Mouse (Mus musculus) embryonic facial prominence, embryonic 10.5 days (tissue): ENCODE measurements around the gene H1f0. TPM values are rescaled to one million over a fixed set of nuclear protein-coding genes. Genes with fewer than 3 reads are reported as not detected.
"Not testable (repeated sequence)": the region's sequence is repeated elsewhere in the genome, so short reads cannot be mapped to it uniquely, and the experiment has no call there.

Experiments
- DNase-seq: peaks from one replicate; pipeline ENCODE4 v3.0.0-alpha.2; 2017; ENCODE audit warnings: low spot score
- H3K27ac ChIP-seq: fragments of 300-500 bp; sonication (generic); replicated peaks from 2 replicates; pipeline ENCODE4 v1.5.1; 2016; ENCODE audit warnings: mild to moderate bottlenecking
- H3K27me3 ChIP-seq: fragments of 300-500 bp; sonication (generic); replicated peaks from 2 replicates; pipeline ENCODE4 v1.6.1; 2016; ENCODE audit warnings: low read depth, mild to moderate bottlenecking; ENCODE audit not compliant: poor library complexity, severe bottlenecking
- H3K36me3 ChIP-seq: fragments of 300-500 bp; sonication (generic); replicated peaks from 2 replicates; pipeline ENCODE4 v1.6.1; 2016; ENCODE audit warnings: mild to moderate bottlenecking, moderate library complexity
- H3K4me1 ChIP-seq: fragments of 300-500 bp; sonication (generic); 2 replicates; pipeline ENCODE4 v1.6.1; 2016
- H3K4me3 ChIP-seq: fragments of 300-500 bp; sonication (generic); 2 replicates; pipeline ENCODE4 v1.5.1; 2016; ENCODE audit warnings: mild to moderate bottlenecking, moderate library complexity
- H3K9me3 ChIP-seq: fragments of 300-500 bp; sonication (generic); 2 replicates; pipeline ENCODE4 v1.6.1; 2016; ENCODE audit warnings: mild to moderate bottlenecking
- WGBS: fragments of 180-500 bp; shearing (Covaris S2); methylation state at CpG from one replicate; pipeline ENCODE4 v1.1.7; 2016; 5-methylcytosine and 5-hydroxymethylcytosine counted together
- polyA plus RNA-seq: library from polyadenylated mRNA; unstranded; fragments of >200 nt; fragmentation: Nextera tagmentation; extraction: Ambion mirVana; gene quantifications from 2 replicates; pipeline ENCODE4 v1.2.1, GENCODE M21; 2016

The H1f0 gene
- polyA plus RNA-seq, 1 experiment from 2014 or later: 392 TPM

GRCm38 (mm10) chr15:78992235-78992634 is 36.0 kb upstream of the H1f0 start:
- Histone ChIP-seq H3K4me3 (no peak overlapping the region), H3K4me1 (peaks cover 10% of the 10 kb centered on the region), H3K27ac (no peak overlapping the region), H3K27me3 (no peaks in the 10 kb centered on the region), H3K36me3 (peaks cover 98% of the 10 kb centered on the region), H3K9me3 (no peaks in the 10 kb centered on the region)
- no peak for DNase-seq
- 93% methylated on average over 7 of the region's 7 CpGs for WGBS

DNA sequence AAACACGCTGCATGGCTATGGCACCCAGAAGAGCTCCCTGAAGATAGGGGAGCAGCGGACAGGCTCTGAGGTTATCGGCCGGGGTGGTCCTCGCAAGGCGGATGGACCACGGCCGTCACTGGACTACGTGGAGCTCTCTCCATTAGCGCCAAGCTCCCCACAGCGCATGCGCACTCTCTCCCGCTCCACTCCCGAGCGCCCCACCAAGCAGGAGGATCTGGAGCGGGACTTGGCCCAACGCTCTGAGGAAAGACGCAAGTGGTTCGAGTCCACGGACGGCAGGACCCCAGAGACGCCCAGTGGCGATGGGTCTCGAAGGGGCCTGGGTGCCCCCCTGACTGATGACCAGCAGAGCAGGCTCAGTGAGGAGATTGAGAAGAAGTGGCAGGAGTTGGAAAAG is 35.3 kb upstream of the H1f0 start:
- DNase-seq: no peak
- Histone ChIP-seq H3K27me3 (no peaks in the 10 kb centered on the region), H3K4me1 (peaks cover 9% of the 10 kb centered on the region), H3K4me3 (no peak overlapping the region), H3K27ac (no peak overlapping the region), H3K36me3 (peaks cover 100% of the 10 kb centered on the region), H3K9me3 (no peaks in the 10 kb centered on the region)
- WGBS: 95% methylated on average over 24 of the region's 24 CpGs

DNA sequence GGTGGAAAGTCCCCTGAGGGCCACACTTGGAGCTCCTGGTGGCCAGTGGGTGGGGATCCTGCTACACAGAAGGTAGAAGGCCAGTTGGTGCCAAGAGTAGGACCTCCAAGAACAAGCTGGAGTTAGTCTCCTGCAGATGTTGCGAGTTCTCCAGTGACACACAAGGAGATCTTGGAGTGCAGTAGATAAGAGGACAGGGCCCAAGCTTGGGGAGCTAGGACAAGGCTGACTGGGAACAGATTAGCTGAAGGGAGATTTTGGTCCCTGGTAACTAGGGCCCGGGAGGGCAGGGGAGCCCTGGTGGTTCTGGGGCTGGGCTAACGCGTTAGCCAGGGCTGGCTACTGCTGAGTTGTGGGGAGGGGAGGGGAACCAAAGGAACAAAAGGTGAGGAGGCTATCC is 32.3 kb upstream of the H1f0 start:
- DNase-seq: no peak
- Histone ChIP-seq H3K27me3 (no peaks in the 10 kb centered on the region), H3K36me3 (peaks cover 99% of the 10 kb centered on the region), H3K9me3 (no peaks in the 10 kb centered on the region), H3K4me3 (no peak overlapping the region), H3K27ac (no peak overlapping the region), H3K4me1 (peaks cover 24% of the 10 kb centered on the region)
- WGBS: 93% methylated on average over 4 of the region's 4 CpGs

DNA sequence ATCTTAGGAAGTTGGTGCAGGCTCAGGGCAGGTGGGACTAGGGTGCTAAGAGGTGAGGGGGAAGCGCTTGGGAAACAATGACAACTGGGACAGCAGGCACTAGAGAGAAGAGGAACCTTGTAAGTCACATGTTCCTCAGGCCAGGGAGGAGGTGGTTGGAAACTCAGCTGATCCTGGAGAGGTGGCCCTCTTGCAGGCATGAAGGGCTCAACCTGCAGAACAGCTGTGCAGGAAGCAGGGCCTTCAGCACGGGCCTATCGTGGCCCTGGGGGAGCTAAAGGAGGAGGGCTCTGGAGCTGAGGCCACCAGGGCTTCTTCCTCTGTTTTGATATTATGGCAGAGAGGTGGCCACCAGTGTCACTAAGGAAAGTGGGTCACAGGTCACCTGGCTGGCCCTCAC is 31.6 kb upstream of the H1f0 start:
- Histone ChIP-seq H3K9me3 (no peaks in the 10 kb centered on the region), H3K36me3 (peaks cover 99% of the 10 kb centered on the region), H3K27ac (no peak overlapping the region), H3K27me3 (no peaks in the 10 kb centered on the region), H3K4me3 (no peak overlapping the region), H3K4me1 (peaks cover 24% of the 10 kb centered on the region)
- WGBS: 81% methylated on average over 3 of the region's 3 CpGs
- DNase-seq: no peak

- Histone ChIP-seq H3K9me3 (no peaks in the 10 kb centered on the region), H3K27ac (peak overlapping the region; percentile 75), H3K4me1 (peaks cover 28% of the 10 kb centered on the region), H3K27me3 (no peaks in the 10 kb centered on the region), H3K36me3 (peaks cover 99% of the 10 kb centered on the region), H3K4me3 (no peak overlapping the region; the same call in 1 of the 2 replicates)
- 67% methylated on average over 8 of the region's 8 CpGs for WGBS
- peak; percentile 54 for DNase-seq
Observed at GRCm38 (mm10) chr15:78998348-78998747, 29.9 kb upstream of the H1f0 start.

DNA sequence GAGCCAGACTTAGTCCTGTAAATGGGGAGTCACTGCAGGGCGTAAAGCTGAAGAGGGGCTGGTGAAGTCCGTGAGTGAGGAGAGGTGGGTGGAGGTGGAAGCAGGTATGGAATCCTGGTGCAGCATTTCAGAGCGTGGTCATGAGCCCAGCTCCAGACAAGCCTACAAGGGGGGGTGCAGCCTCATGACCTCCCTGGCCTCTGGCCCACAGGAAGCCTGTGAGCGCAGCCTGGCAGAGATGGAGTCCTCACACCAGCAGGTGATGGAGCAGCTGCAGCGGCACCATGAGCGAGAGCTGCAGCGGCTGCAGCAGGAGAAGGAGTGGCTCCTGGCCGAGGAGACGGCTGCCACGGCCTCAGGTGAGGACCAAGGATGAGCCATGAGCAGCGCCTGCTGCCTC is 28.7 kb upstream of the H1f0 start:
- 81% methylated on average over 11 of the region's 11 CpGs for WGBS
- H3K27ac ChIP-seq: peak overlapping the region; percentile 41; the same call in 1 of the 2 replicates
- no peaks in the 10 kb centered on the region for H3K9me3 ChIP-seq
- no peak for DNase-seq
- peaks cover 28% of the 10 kb centered on the region for H3K4me1 ChIP-seq
- no peaks in the 10 kb centered on the region for H3K27me3 ChIP-seq
- H3K4me3 ChIP-seq: no peak overlapping the region
- peaks cover 99% of the 10 kb centered on the region for H3K36me3 ChIP-seq

DNA sequence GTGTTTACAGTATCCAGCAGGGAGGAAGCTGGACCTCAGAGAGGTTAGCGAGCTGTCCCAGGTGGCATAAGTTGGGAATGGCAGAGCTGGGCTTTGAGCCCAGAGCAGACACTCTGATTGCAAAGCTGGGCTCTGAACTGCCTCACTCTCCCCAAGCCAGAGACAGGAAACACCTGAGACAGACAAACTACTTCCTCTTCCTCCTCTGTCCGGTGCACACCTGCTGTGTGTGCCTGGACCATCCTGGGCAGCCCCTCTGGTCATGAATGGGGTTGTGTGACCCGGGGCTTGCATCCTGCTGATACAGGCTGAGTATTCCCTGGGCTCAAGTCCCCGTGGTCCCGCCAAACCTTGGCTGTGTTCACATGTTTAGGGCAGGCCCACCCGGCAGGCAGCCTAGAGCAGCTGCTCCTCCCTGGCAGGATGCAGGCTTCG is 27.9 kb upstream of the H1f0 start:
- no peak for DNase-seq
- no peaks in the 10 kb centered on the region for H3K27me3 ChIP-seq
- no peak overlapping the region for H3K4me3 ChIP-seq
- H3K27ac ChIP-seq: no peak overlapping the region
- WGBS: 85% methylated on average over 7 of the region's 7 CpGs
- peaks cover 28% of the 10 kb centered on the region for H3K4me1 ChIP-seq
- H3K36me3 ChIP-seq: peaks cover 99% of the 10 kb centered on the region
- no peaks in the 10 kb centered on the region for H3K9me3 ChIP-seq

GRCm38 (mm10) chr15:79001559-79001958 is 26.7 kb upstream of the H1f0 start:
- Histone ChIP-seq H3K4me1 (peaks cover 28% of the 10 kb centered on the region), H3K27me3 (no peaks in the 10 kb centered on the region), H3K27ac (0 out of 2 replicates have a peak overlapping the region, but pooled peaks have one; percentile 3), H3K9me3 (no peaks in the 10 kb centered on the region), H3K4me3 (no peak overlapping the region), H3K36me3 (peaks cover 99% of the 10 kb centered on the region)
- no peak for DNase-seq
- 96% methylated on average over 5 of the region's 5 CpGs for WGBS

- WGBS: 48% methylated on average over 19 of the region's 19 CpGs
- Histone ChIP-seq H3K27ac (no peak overlapping the region), H3K4me1 (peaks cover 28% of the 10 kb centered on the region), H3K36me3 (peaks cover 99% of the 10 kb centered on the region), H3K27me3 (no peaks in the 10 kb centered on the region), H3K9me3 (no peaks in the 10 kb centered on the region), H3K4me3 (no peak overlapping the region)
- no peak for DNase-seq
Observed at GRCm38 (mm10) chr15:79002036-79002435, 26.2 kb upstream of the H1f0 start.

- Histone ChIP-seq H3K4me3 (no peak overlapping the region), H3K27ac (no peak overlapping the region), H3K27me3 (no peaks in the 10 kb centered on the region), H3K9me3 (no peaks in the 10 kb centered on the region), H3K4me1 (peaks cover 22% of the 10 kb centered on the region), H3K36me3 (peaks cover 93% of the 10 kb centered on the region)
- WGBS: 89% methylated on average over 3 of the region's 3 CpGs
- no peak for DNase-seq
Observed at GRCm38 (mm10) chr15:79003079-79003478, 25.2 kb upstream of the H1f0 start.

- no peak for DNase-seq
- Histone ChIP-seq H3K27me3 (no peaks in the 10 kb centered on the region), H3K27ac (no peak overlapping the region), H3K36me3 (peaks cover 69% of the 10 kb centered on the region), H3K4me1 (peaks cover 11% of the 10 kb centered on the region), H3K4me3 (no peak overlapping the region), H3K9me3 (no peaks in the 10 kb centered on the region)
- WGBS: 87% methylated on average over 9 of the region's 9 CpGs
Observed at GRCm38 (mm10) chr15:79005581-79005980, 22.7 kb upstream of the H1f0 start.

DNA sequence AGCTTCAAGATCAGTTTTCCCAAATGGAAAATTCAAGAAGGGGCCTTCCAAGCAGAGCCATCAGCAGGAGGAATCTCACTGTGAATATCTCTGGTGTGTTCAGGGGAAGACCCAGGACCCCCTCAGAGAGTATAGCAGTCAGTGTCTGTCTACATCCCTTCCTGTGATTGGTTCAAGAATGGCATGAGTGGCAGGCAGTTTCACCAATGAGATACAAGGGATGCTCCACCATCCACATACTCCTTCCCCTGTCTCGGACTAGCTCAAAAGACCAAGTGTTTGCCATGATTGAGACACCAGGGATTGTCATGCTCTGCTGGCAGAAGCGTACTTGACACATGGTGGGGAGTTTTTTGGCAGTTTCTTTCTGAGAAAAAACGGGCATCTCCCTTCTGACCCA is 21.6 kb upstream of the H1f0 start:
- 79% methylated on average over 3 of the region's 3 CpGs for WGBS
- H3K27ac ChIP-seq: no peak overlapping the region
- peaks cover 16% of the 10 kb centered on the region for H3K4me1 ChIP-seq
- H3K9me3 ChIP-seq: no peaks in the 10 kb centered on the region
- H3K4me3 ChIP-seq: no peak overlapping the region
- H3K36me3 ChIP-seq: peaks cover 59% of the 10 kb centered on the region
- no peak for DNase-seq
- H3K27me3 ChIP-seq: no peaks in the 10 kb centered on the region

- peaks cover 17% of the 10 kb centered on the region for H3K4me1 ChIP-seq
- H3K27ac ChIP-seq: no peak overlapping the region
- WGBS: 93% methylated on average over 5 of the region's 5 CpGs
- peaks cover 55% of the 10 kb centered on the region for H3K36me3 ChIP-seq
- no peak for DNase-seq
- H3K27me3 ChIP-seq: no peaks in the 10 kb centered on the region
- no peak overlapping the region for H3K4me3 ChIP-seq
- H3K9me3 ChIP-seq: no peaks in the 10 kb centered on the region
Observed at GRCm38 (mm10) chr15:79007059-79007458, 21.2 kb upstream of the H1f0 start.

GRCm38 (mm10) chr15:79007836-79008235 is 20.4 kb upstream of the H1f0 start:
- 93% methylated on average over 6 of the region's 6 CpGs for WGBS
- H3K36me3 ChIP-seq: peaks cover 47% of the 10 kb centered on the region

More at GRCm38 (mm10) chr15:79007836-79008235, 20.4 kb upstream of the H1f0 start:
- DNase-seq, H3K9me3 ChIP-seq, H3K27ac ChIP-seq, H3K4me3 ChIP-seq, H3K27me3 ChIP-seq: not testable (repeated sequence)
- peaks cover 21% of the 10 kb centered on the region for H3K4me1 ChIP-seq
